14 mouse cellular contexts compared by ENCODE assay signal in genomic region chr5:136241161-136241560, GRCm38 (mm10).
"Had no signal": no experiment of that assay in that cellular context is flagged by ENCODE, and none has a peak within 500 bp of the region (broad histone marks: within the 10 kb centered on the region; RNA-seq: fewer than 3 reads in every experiment).

No protein-coding gene starts in this region.

- H3K27ac ChIP-seq: limb, embryonic 15.5 days; liver, embryonic 12.5 days; macrophage had no signal

- ATAC-seq: inflammation-experienced regulatory T-cells, adult 6 months; intestine, postnatal 0 days; liver, embryonic 12.5 days had no signal

- H3K36me3 ChIP-seq: limb, embryonic 15.5 days; liver, embryonic 12.5 days had no signal

- H3K4me2 ChIP-seq: limb, embryonic 15.5 days; liver, embryonic 12.5 days; lung, embryonic 14.5 days; midbrain, embryonic 11.5 days had no signal

- H3K4me3 ChIP-seq: limb, embryonic 15.5 days; liver, embryonic 12.5 days; megakaryocyte, embryonic 14.5 days had no signal

- H3K9me3 ChIP-seq: limb, embryonic 15.5 days; liver, embryonic 12.5 days; megakaryocyte, embryonic 14.5 days had no signal

- H3K27me3 ChIP-seq: limb, embryonic 15.5 days had no signal

- DNase-seq: kidney, adult 8-10 months; kidney, postnatal 25 days; layer of hippocampus, adult 9-11 months; layer of hippocampus, postnatal 36 days; lung, embryonic 14.5 days; lung, postnatal 10 days; right cerebral cortex, postnatal 14 days had no signal

- H3K9ac ChIP-seq: limb, embryonic 15.5 days; liver, embryonic 12.5 days; lung, embryonic 14.5 days had no signal
